Mouse (Mus musculus) brain, adult 2 months (tissue): ENCODE data around the gene Dync1h1.
"Not testable (repeated sequence)": the region's sequence is repeated elsewhere in the genome, so short reads cannot be mapped to it uniquely, and the experiment has no call there.

Experiments used
- DNase-seq: peaks from one replicate; pipeline ENCODE4 v3.0.0; 2011; ENCODE audit warnings: low read depth, low spot score

Dync1h1 gene

GRCm38 (mm10) chr12:110696173-110696974 is 95.1 kb downstream of the Dync1h1 start:
- peak; percentile 96 for DNase-seq

GRCm38 (mm10) chr12:110696975-110697400 is 95.7 kb downstream of the Dync1h1 start:
- DNase-seq, result no peak

- DNase-seq, result no peak
Measured at GRCm38 (mm10) chr12:110697457-110697856, 96.2 kb downstream of the Dync1h1 start.

- DNase-seq, result no peak
Measured at GRCm38 (mm10) chr12:110698080-110698479, 96.8 kb downstream of the Dync1h1 start.

GRCm38 (mm10) chr12:110698523-110699170 is 97.4 kb downstream of the Dync1h1 start:
- no peak for DNase-seq

- no peak for DNase-seq
Measured at GRCm38 (mm10) chr12:110699171-110699547, 97.9 kb downstream of the Dync1h1 start.

- no peak for DNase-seq
Measured at GRCm38 (mm10) chr12:110700730-110701129, 99.5 kb downstream of the Dync1h1 start.

- not testable (repeated sequence) for DNase-seq
Measured at GRCm38 (mm10) chr12:110701363-110701762, 100.1 kb downstream of the Dync1h1 start.

- DNase-seq, result no peak
Measured at GRCm38 (mm10) chr12:110702556-110702955, 101.3 kb downstream of the Dync1h1 start, which contains the start of gene Hsp90aa1. Hsp90aa1 (minus strand) TSS chr12:110702728.

- DNase-seq, result peak; percentile 90
Measured at GRCm38 (mm10) chr12:110703008-110703471, 101.8 kb downstream of the Dync1h1 start.

- DNase-seq, result no peak
Measured at GRCm38 (mm10) chr12:110703682-110704081, 102.4 kb downstream of the Dync1h1 start.

- DNase-seq, result not testable (repeated sequence)
Measured at GRCm38 (mm10) chr12:110705419-110705818, 104.2 kb downstream of the Dync1h1 start.

- peak; percentile 75 for DNase-seq
Measured at GRCm38 (mm10) chr12:110706337-110707231, 105.3 kb downstream of the Dync1h1 start.

- DNase-seq, result no peak
Measured at GRCm38 (mm10) chr12:110707451-110707850, 106.2 kb downstream of the Dync1h1 start.

GRCm38 (mm10) chr12:110711270-110711669 is 110.0 kb downstream of the Dync1h1 start:
- DNase-seq, result no peak

GRCm38 (mm10) chr12:110713784-110714183 is 112.5 kb downstream of the Dync1h1 start:
- no peak for DNase-seq

GRCm38 (mm10) chr12:110714215-110714614 is 113.0 kb downstream of the Dync1h1 start:
- no peak for DNase-seq

- DNase-seq, result no peak
Measured at GRCm38 (mm10) chr12:110716004-110716403, 114.8 kb downstream of the Dync1h1 start.
